Comparison of ENCODE assay signal across 8 mouse cellular contexts in genomic region chr7:29171562-29172097, GRCm38 (mm10). TPM values are rescaled to one million over a fixed set of nuclear protein-coding genes. Genes with fewer than 3 reads are reported as not detected.
DNase-seq lines count a peak whose midpoint lies in the region; ATAC-seq and TF ChIP-seq lines count a peak whose summit lies in the region.

No protein-coding gene starts in this region.

- H3K27me3 ChIP-seq in kidney, postnatal 0 days (ENCODE audit: insufficient read depth, low read length), result peaks cover 11% of the 10 kb centered on the region
- peaks cover 29% of the 10 kb centered on the region for H3K27me3 ChIP-seq in embryonic facial prominence, embryonic 11.5 days (ENCODE audit: control insufficient read depth, insufficient read depth, low read length)
- H3K27me3 ChIP-seq in intestine, embryonic 16.5 days (replicated peaks; ENCODE audit: control insufficient read depth, insufficient read depth, low read length), result peaks cover 39% of the 10 kb centered on the region
- H3K27me3 ChIP-seq in neural tube, embryonic 13.5 days, result peaks cover 56% of the 10 kb centered on the region

- no peaks in the 10 kb centered on the region for H3K9me3 ChIP-seq in kidney, postnatal 0 days (replicated peaks; ENCODE audit: low read length)
- H3K9me3 ChIP-seq in embryonic facial prominence, embryonic 11.5 days (replicated peaks; ENCODE audit: control insufficient read depth, low read length), result no peaks in the 10 kb centered on the region
- no peaks in the 10 kb centered on the region for H3K9me3 ChIP-seq in intestine, embryonic 16.5 days (ENCODE audit: control insufficient read depth, low read length)
- H3K9me3 ChIP-seq in neural tube, embryonic 13.5 days, result no peaks in the 10 kb centered on the region

- peaks cover 31% of the 10 kb centered on the region; the same call in 1 of the 2 replicates for H3K36me3 ChIP-seq in kidney, postnatal 0 days (ENCODE audit: insufficient read depth, low read length)
- peaks cover 14% of the 10 kb centered on the region for H3K36me3 ChIP-seq in embryonic facial prominence, embryonic 11.5 days (replicated peaks; ENCODE audit: control insufficient read depth, insufficient read depth, low read depth, low read length)
- peaks cover 23% of the 10 kb centered on the region for H3K36me3 ChIP-seq in intestine, embryonic 16.5 days (ENCODE audit: control insufficient read depth, insufficient read depth, low read length)
- H3K36me3 ChIP-seq in neural tube, embryonic 13.5 days, result peaks cover 42% of the 10 kb centered on the region

- TF ChIP-seq CTCF in kidney, postnatal 0 days (IDR thresholded peaks at IDR 0.05; ENCODE audit: low read depth), result no peak

- H3K9ac ChIP-seq in kidney, postnatal 0 days (ENCODE audit: low read depth, low read length), result peak overlapping the region; percentile 52
- H3K9ac ChIP-seq in embryonic facial prominence, embryonic 11.5 days (replicated peaks; ENCODE audit: low read length), result peak overlapping the region; percentile 55
- H3K9ac ChIP-seq in intestine, embryonic 16.5 days (ENCODE audit: low read depth, low read length), result peak overlapping the region; percentile 60
- H3K9ac ChIP-seq in neural tube, embryonic 13.5 days, result peak overlapping the region; percentile 62

- DNase-seq in kidney, postnatal 0 days (ENCODE audit: low spot score), result no peak
- DNase-seq in kidney, adult 8-10 months, result no peak
- no peak for DNase-seq in embryonic facial prominence, embryonic 11.5 days (ENCODE audit: low spot score)
- no peak for DNase-seq in spleen, postnatal 36 days (ENCODE audit: low spot score in 2 of 2)
- no peak for DNase-seq in yolk sac, embryonic 10.5 days (ENCODE audit: low spot score)

- WGBS in kidney, postnatal 0 days, result 4% methylated on average over 34 of the region's 34 CpGs
- WGBS in embryonic facial prominence, embryonic 11.5 days, result 7% methylated on average over 34 of the region's 34 CpGs
- 8% methylated on average over 34 of the region's 34 CpGs for WGBS in intestine, embryonic 16.5 days
- WGBS in neural tube, embryonic 13.5 days, result 4% methylated on average over 34 of the region's 34 CpGs

- peaks cover 13% of the 10 kb centered on the region for H3K4me1 ChIP-seq in kidney, postnatal 0 days (replicated peaks; ENCODE audit: insufficient read depth, low read length)
- H3K4me1 ChIP-seq in embryonic facial prominence, embryonic 11.5 days (ENCODE audit: control insufficient read depth, insufficient read depth, low read length), result peaks cover 9% of the 10 kb centered on the region
- H3K4me1 ChIP-seq in intestine, embryonic 16.5 days (ENCODE audit: control insufficient read depth, insufficient read depth, low read length), result peaks cover 17% of the 10 kb centered on the region
- peaks cover 41% of the 10 kb centered on the region for H3K4me1 ChIP-seq in neural tube, embryonic 13.5 days (replicated peaks)

- H3K27ac ChIP-seq in kidney, postnatal 0 days, result no peak overlapping the region
- no peak overlapping the region for H3K27ac ChIP-seq in embryonic facial prominence, embryonic 11.5 days (replicated peaks; ENCODE audit: low read depth, low read length)
- H3K27ac ChIP-seq in intestine, embryonic 16.5 days (ENCODE audit: low read length), result no peak overlapping the region
- no peak overlapping the region for H3K27ac ChIP-seq in neural tube, embryonic 13.5 days (replicated peaks)

- no peak for ATAC-seq in kidney, postnatal 0 days (replicated peaks; ENCODE audit: low FRiP score, low read depth)
- ATAC-seq in embryonic facial prominence, embryonic 11.5 days (replicated peaks; ENCODE audit: insufficient number of reproducible peaks, low FRiP score, low TSS enrichment, low read depth), result no peak
- no peak for ATAC-seq in intestine, embryonic 16.5 days
- ATAC-seq in neural tube, embryonic 13.5 days (ENCODE audit: low read depth), result no peak
- no peak for ATAC-seq in monocyte, adult 5-6 weeks (replicated peaks; ENCODE audit: insufficient number of reproducible peaks, low FRiP score, low TSS enrichment, poor library complexity, severe bottlenecking)

- peak overlapping the region; percentile 77 for H3K4me3 ChIP-seq in kidney, postnatal 0 days (replicated peaks; ENCODE audit: low read depth, low read length)
- peak overlapping the region; percentile 49 for H3K4me3 ChIP-seq in embryonic facial prominence, embryonic 11.5 days (ENCODE audit: low read depth, low read length)
- peak overlapping the region; percentile 57 for H3K4me3 ChIP-seq in intestine, embryonic 16.5 days (ENCODE audit: low read length)
- H3K4me3 ChIP-seq in neural tube, embryonic 13.5 days, result peak overlapping the region; percentile 66

- peak overlapping the region; percentile 88 for H3K4me2 ChIP-seq in kidney, postnatal 0 days (ENCODE audit: low read length)
- H3K4me2 ChIP-seq in embryonic facial prominence, embryonic 11.5 days (ENCODE audit: low read depth, low read length), result peak overlapping the region; percentile 48
- peak overlapping the region; percentile 92 for H3K4me2 ChIP-seq in intestine, embryonic 16.5 days (ENCODE audit: low read depth, low read length)
- peak overlapping the region; percentile 76 for H3K4me2 ChIP-seq in neural tube, embryonic 13.5 days

RNA-seq across cellular contexts. Expression of gene Spred3, which starts 1.4 kb away (rescaled TPM):
- polyA plus RNA-seq in kidney, postnatal 0 days (2015; fragmentation: Nextera tagmentation; extraction: Ambion mirVana), result 1.6 and 2.3 TPM in 2 replicates
- 4.9 and 5.3 TPM in 2 replicates for polyA plus RNA-seq in embryonic facial prominence, embryonic 11.5 days (2014; fragmentation: Nextera tagmentation; extraction: Ambion mirVana)
- 1.1 and 1.7 TPM in 2 replicates for polyA plus RNA-seq in intestine, embryonic 16.5 days (2015; fragmentation: Nextera tagmentation; extraction: Ambion mirVana)
- 9.4 and 9.7 TPM in 2 replicates for polyA plus RNA-seq in neural tube, embryonic 13.5 days (2015; fragmentation: Nextera tagmentation; extraction: Ambion mirVana)
- total RNA-seq in monocyte, adult 5-6 weeks (2017), result 0.78 to 0.95 TPM in 2 of 3 replicates, not detected in the other

RNA-seq across cellular contexts. Expression of gene Ggn, which starts 1.6 kb away (rescaled TPM):
- 0.70 and 0.71 TPM in 2 replicates for polyA plus RNA-seq in kidney, postnatal 0 days (2015; fragmentation: Nextera tagmentation; extraction: Ambion mirVana)
- polyA plus RNA-seq in embryonic facial prominence, embryonic 11.5 days (2014; fragmentation: Nextera tagmentation; extraction: Ambion mirVana), result 0.15 and 0.77 TPM in 2 replicates
- polyA plus RNA-seq in intestine, embryonic 16.5 days (2015; fragmentation: Nextera tagmentation; extraction: Ambion mirVana), result 0.48 and 0.82 TPM in 2 replicates
- 0.67 and 0.73 TPM in 2 replicates for polyA plus RNA-seq in neural tube, embryonic 13.5 days (2015; fragmentation: Nextera tagmentation; extraction: Ambion mirVana)
- 0.32 to 0.39 TPM in 2 of 3 replicates, not detected in the other for total RNA-seq in monocyte, adult 5-6 weeks (2017)

RNA-seq across cellular contexts. Expression of gene Psmd8, which starts 8.9 kb away (rescaled TPM):
- 296 and 298 TPM in 2 replicates for polyA plus RNA-seq in kidney, postnatal 0 days (2015; fragmentation: Nextera tagmentation; extraction: Ambion mirVana)
- 321 and 334 TPM in 2 replicates for polyA plus RNA-seq in embryonic facial prominence, embryonic 11.5 days (2014; fragmentation: Nextera tagmentation; extraction: Ambion mirVana)
- polyA plus RNA-seq in intestine, embryonic 16.5 days (2015; fragmentation: Nextera tagmentation; extraction: Ambion mirVana), result 228 and 241 TPM in 2 replicates
- 310 and 326 TPM in 2 replicates for polyA plus RNA-seq in neural tube, embryonic 13.5 days (2015; fragmentation: Nextera tagmentation; extraction: Ambion mirVana)
- 170 to 190 TPM (median 186 TPM) in 3 replicates for total RNA-seq in monocyte, adult 5-6 weeks (2017)

RNA-seq across cellular contexts. Expression of gene Fam98c, which starts 15.6 kb away (rescaled TPM):
- polyA plus RNA-seq in kidney, postnatal 0 days (2015; fragmentation: Nextera tagmentation; extraction: Ambion mirVana), result 27.3 and 30.0 TPM in 2 replicates
- polyA plus RNA-seq in embryonic facial prominence, embryonic 11.5 days (2014; fragmentation: Nextera tagmentation; extraction: Ambion mirVana), result 10.8 and 11.7 TPM in 2 replicates
- 52.5 and 56.8 TPM in 2 replicates for polyA plus RNA-seq in intestine, embryonic 16.5 days (2015; fragmentation: Nextera tagmentation; extraction: Ambion mirVana)
- polyA plus RNA-seq in neural tube, embryonic 13.5 days (2015; fragmentation: Nextera tagmentation; extraction: Ambion mirVana), result 29.4 and 39.3 TPM in 2 replicates
- total RNA-seq in monocyte, adult 5-6 weeks (2017), result 28.7 to 32.4 TPM (median 29.1 TPM) in 3 replicates

RNA-seq across cellular contexts. Expression of gene Rasgrp4, which starts 37.0 kb away (rescaled TPM):
- 0.49 and 1.2 TPM in 2 replicates for polyA plus RNA-seq in kidney, postnatal 0 days (2015; fragmentation: Nextera tagmentation; extraction: Ambion mirVana)
- 0.58 and 0.85 TPM in 2 replicates for polyA plus RNA-seq in embryonic facial prominence, embryonic 11.5 days (2014; fragmentation: Nextera tagmentation; extraction: Ambion mirVana)
- 0.43 and 0.59 TPM in 2 replicates for polyA plus RNA-seq in intestine, embryonic 16.5 days (2015; fragmentation: Nextera tagmentation; extraction: Ambion mirVana)
- 0.52 and 0.68 TPM in 2 replicates for polyA plus RNA-seq in neural tube, embryonic 13.5 days (2015; fragmentation: Nextera tagmentation; extraction: Ambion mirVana)
- 37.9 to 82.9 TPM (median 41.3 TPM) in 3 replicates for total RNA-seq in monocyte, adult 5-6 weeks (2017)
